Mouse (Mus musculus) kidney, embryonic 16.5 days (tissue): ENCODE results near the gene Ano8. TPM values are rescaled to one million over a fixed set of nuclear protein-coding genes. Genes with fewer than 3 reads are reported as not detected.
A peak's percentile ranks its signal among the peaks of the same experiment; 100 is the strongest.
"Not testable (repeated sequence)": the region's sequence is repeated elsewhere in the genome, so short reads cannot be mapped to it uniquely, and the experiment has no call there.

ENCODE experiments used
- ATAC-seq: fragments of 200-750 bp; cut with Nextera tagmentation; 2 replicates; pipeline ENCODE4 v1.8.0; 2017; ENCODE audit warnings: moderate TSS enrichment; ENCODE audit not compliant: low FRiP score, low TSS enrichment
- H3K27ac ChIP-seq: fragments of 300-500 bp; sonication (generic); 2 replicates; pipeline ENCODE4 v1.5.1; 2014; ENCODE audit warnings: low read length
- H3K27me3 ChIP-seq: fragments of 300-500 bp; sonication (generic); 2 replicates; pipeline ENCODE4 v1.6.1; 2014; ENCODE audit warnings: low read length, control low read depth, mixed read lengths; ENCODE audit not compliant: insufficient read depth
- H3K36me3 ChIP-seq: fragments of 300-500 bp; sonication (generic); 2 replicates; pipeline ENCODE4 v1.6.1; 2014; ENCODE audit warnings: low read length, control low read depth, mixed read lengths; ENCODE audit not compliant: insufficient read depth
- H3K4me1 ChIP-seq: fragments of 300-500 bp; sonication (generic); 2 replicates; pipeline ENCODE4 v1.6.1; 2014; ENCODE audit warnings: low read length, control low read depth, mixed read lengths; ENCODE audit not compliant: insufficient read depth
- H3K4me2 ChIP-seq: fragments of 300-500 bp; sonication (generic); replicated peaks from 2 replicates; pipeline ENCODE4 v1.6.1; 2014; ENCODE audit warnings: low read depth, low read length
- H3K4me3 ChIP-seq: fragments of 300-500 bp; sonication (generic); 2 replicates; pipeline ENCODE4 v1.5.1; 2014; ENCODE audit warnings: mild to moderate bottlenecking, low read length
- H3K9ac ChIP-seq: fragments of 300-500 bp; sonication (generic); replicated peaks from 2 replicates; pipeline ENCODE4 v1.6.1; 2014; ENCODE audit warnings: low read length
- H3K9me3 ChIP-seq: fragments of 300-500 bp; sonication (generic); 2 replicates; pipeline ENCODE4 v1.6.1; 2016; ENCODE audit warnings: low read length, control low read depth
- WGBS: fragments of 180-500 bp; shearing (Covaris S2); extraction: QIAGEN DNeasy Blood & Tissue Kit; methylation state at CpG from one replicate; pipeline ENCODE4 v1.1.7; 2014; 5-methylcytosine and 5-hydroxymethylcytosine counted together
- polyA plus RNA-seq: library from polyadenylated mRNA; unstranded; fragments of >200 nt; fragmentation: Nextera tagmentation; extraction: Ambion mirVana; gene quantifications from 2 replicates; pipeline ENCODE4 v1.2.1, GENCODE M21; 2015

The Ano8 gene
- polyA plus RNA-seq, 1 experiment from 2014 or later = 0.81 TPM

GRCm38 (mm10) chr8:71519037-71519825 is 33.5 kb upstream of the Ano8 start:
- H3K27ac ChIP-seq, H3K36me3 ChIP-seq, H3K27me3 ChIP-seq, H3K4me3 ChIP-seq, ATAC-seq, H3K9ac ChIP-seq, H3K9me3 ChIP-seq, H3K4me2 ChIP-seq: not testable (repeated sequence)
- peaks cover 10% of the 10 kb centered on the region; the same call in 1 of the 2 replicates for H3K4me1 ChIP-seq
- WGBS = 31% methylated on average over 10 of the region's 10 CpGs

- H3K9me3 ChIP-seq = no peaks in the 10 kb centered on the region
- peak overlapping the region; percentile 57; the same call in 1 of the 2 replicates for H3K27ac ChIP-seq
- H3K9ac ChIP-seq = no peak overlapping the region; the same call in 1 of the 2 replicates
- H3K4me1 ChIP-seq = peaks cover 9% of the 10 kb centered on the region; the same call in 1 of the 2 replicates
- H3K4me2 ChIP-seq = no peak overlapping the region
- no peak for ATAC-seq
- no peak overlapping the region for H3K4me3 ChIP-seq
- no peaks in the 10 kb centered on the region for H3K36me3 ChIP-seq
- 19% methylated on average over 6 of the region's 6 CpGs for WGBS
- no peaks in the 10 kb centered on the region for H3K27me3 ChIP-seq
Observed at GRCm38 (mm10) chr8:71516786-71517185, 31.0 kb upstream of the Ano8 start.

GRCm38 (mm10) chr8:71515043-71515442 is 29.3 kb upstream of the Ano8 start:
- 66% methylated on average over 5 of the region's 5 CpGs for WGBS
- Histone ChIP-seq H3K9me3 (no peaks in the 10 kb centered on the region), H3K27ac (no peak overlapping the region), H3K9ac (no peak overlapping the region), H3K4me2 (no peak overlapping the region), H3K36me3 (no peaks in the 10 kb centered on the region), H3K4me3 (no peak overlapping the region), H3K27me3 (0 out of 2 replicates have a peak, but pooled peaks cover 3% of the 10 kb centered on the region), H3K4me1 (peaks cover 7% of the 10 kb centered on the region; the same call in 1 of the 2 replicates)
- ATAC-seq = no peak

- 54% methylated on average over 12 of the region's 15 CpGs for WGBS
- Histone ChIP-seq H3K4me1 (peaks cover 7% of the 10 kb centered on the region; the same call in 1 of the 2 replicates), H3K27ac (no peak overlapping the region), H3K9me3 (no peaks in the 10 kb centered on the region), H3K4me2 (no peak overlapping the region), H3K36me3 (no peaks in the 10 kb centered on the region), H3K27me3 (peaks cover 14% of the 10 kb centered on the region), H3K9ac (no peak overlapping the region), H3K4me3 (no peak overlapping the region)
- ATAC-seq = 0 out of 2 replicates have a peak, but pooled peaks have one; percentile 17
Observed at GRCm38 (mm10) chr8:71513018-71513754, 27.4 kb upstream of the Ano8 start.

GRCm38 (mm10) chr8:71511644-71512043 is 25.9 kb upstream of the Ano8 start, which contains the start of gene Plvap:
Gene Plvap (minus strand): TSS chr8:71511752.
- Histone ChIP-seq H3K9ac (peak within 1 kb of the TSS; percentile 39), H3K4me2 (peak within 1 kb of the TSS; percentile 89), H3K27me3 (peaks cover 30% of the 10 kb centered on the region), H3K4me3 (peak within 1 kb of the TSS; percentile 38), H3K9me3 (no peaks in the 10 kb centered on the region), H3K4me1 (peaks cover 7% of the 10 kb centered on the region), H3K36me3 (no peaks in the 10 kb centered on the region), H3K27ac (peak within 1 kb of the TSS; percentile 24; the same call in 1 of the 2 replicates)
- ATAC-seq = peak; percentile 71
- WGBS = 33% methylated on average over 13 of the region's 14 CpGs

- peak overlapping the region; percentile 89 for H3K4me2 ChIP-seq
- peaks cover 41% of the 10 kb centered on the region for H3K27me3 ChIP-seq
- no peak for ATAC-seq
- 0 out of 2 replicates have a peak overlapping the region, but pooled peaks have one; percentile 26 for H3K9ac ChIP-seq
- peak overlapping the region; percentile 38 for H3K4me3 ChIP-seq
- no peak overlapping the region for H3K27ac ChIP-seq
- H3K9me3 ChIP-seq = no peaks in the 10 kb centered on the region
- 76% methylated on average over 2 of the region's 2 CpGs for WGBS
- peaks cover 6% of the 10 kb centered on the region for H3K4me1 ChIP-seq
- no peaks in the 10 kb centered on the region for H3K36me3 ChIP-seq
Observed at GRCm38 (mm10) chr8:71509316-71509715, 23.6 kb upstream of the Ano8 start.

GRCm38 (mm10) chr8:71507589-71508104 is 21.9 kb upstream of the Ano8 start:
- under 1% methylated on average over 61 of the region's 61 CpGs for WGBS
- Histone ChIP-seq H3K4me2 (peak overlapping the region; percentile 89), H3K9ac (peak overlapping the region; percentile 67), H3K27me3 (peaks cover 41% of the 10 kb centered on the region), H3K9me3 (no peaks in the 10 kb centered on the region), H3K27ac (no peak overlapping the region), H3K4me3 (peak overlapping the region; percentile 56), H3K36me3 (no peaks in the 10 kb centered on the region), H3K4me1 (peaks cover 6% of the 10 kb centered on the region)
- ATAC-seq = peak; percentile 72; the same call in 1 of the 2 replicates

- 77% methylated on average over 4 of the region's 4 CpGs for WGBS
- H3K4me3 ChIP-seq = no peak overlapping the region
Observed at GRCm38 (mm10) chr8:71505979-71506378, 20.2 kb upstream of the Ano8 start.

GRCm38 (mm10) chr8:71505326-71505725 is 19.6 kb upstream of the Ano8 start:
- ATAC-seq = no peak
- 94% methylated on average over 4 of the region's 4 CpGs for WGBS

More at GRCm38 (mm10) chr8:71505979-71506378, 20.2 kb upstream of the Ano8 start:
- peaks cover 41% of the 10 kb centered on the region for H3K27me3 ChIP-seq
- H3K4me2 ChIP-seq = no peak overlapping the region
- no peaks in the 10 kb centered on the region for H3K9me3 ChIP-seq
- no peak overlapping the region for H3K9ac ChIP-seq
- no peaks in the 10 kb centered on the region for H3K36me3 ChIP-seq
- H3K4me1 ChIP-seq = peaks cover 6% of the 10 kb centered on the region
- no peak for ATAC-seq
- H3K27ac ChIP-seq = no peak overlapping the region

More at GRCm38 (mm10) chr8:71505326-71505725, 19.6 kb upstream of the Ano8 start:
- Histone ChIP-seq H3K4me3 (no peak overlapping the region), H3K4me1 (peaks cover 6% of the 10 kb centered on the region), H3K4me2 (no peak overlapping the region), H3K27ac (no peak overlapping the region), H3K9me3 (no peaks in the 10 kb centered on the region), H3K27me3 (peaks cover 41% of the 10 kb centered on the region), H3K9ac (no peak overlapping the region), H3K36me3 (no peaks in the 10 kb centered on the region)
